Mouse (Mus musculus) liver, postnatal 0 days (tissue): Measurements from ENCODE around the gene Ovca2. TPM values are rescaled to one million over a fixed set of nuclear protein-coding genes. Genes with fewer than 3 reads are reported as not detected.

Experiments
- ATAC-seq: fragments of 200-750 bp; cut with Nextera tagmentation; 2 replicates; pipeline ENCODE4 v1.8.0; 2017; ENCODE audit warnings: mild to moderate bottlenecking, moderate library complexity
- DNase-seq: peaks from one replicate; pipeline ENCODE4 v3.0.0-alpha.2; 2016
- H3K27ac ChIP-seq: fragments of 300-500 bp; sonication (generic); 2 replicates; pipeline ENCODE4 v1.5.1; 2014; ENCODE audit warnings: antibody characterized with exemption, moderate library complexity, mild to moderate bottlenecking, low read depth
- H3K27me3 ChIP-seq: fragments of 300-500 bp; sonication (generic); 2 replicates; pipeline ENCODE4 v1.6.1; 2014; ENCODE audit warnings: low read length, control low read depth, mixed read lengths; ENCODE audit not compliant: insufficient read depth
- H3K36me3 ChIP-seq: fragments of 300-500 bp; sonication (generic); replicated peaks from 2 replicates; pipeline ENCODE4 v1.6.1; 2014; ENCODE audit warnings: mild to moderate bottlenecking, control low read depth, low read length, moderate library complexity, mixed read lengths; ENCODE audit not compliant: insufficient read depth
- H3K4me1 ChIP-seq: fragments of 300-500 bp; sonication (generic); 2 replicates; pipeline ENCODE4 v1.6.1; 2014; ENCODE audit warnings: antibody characterized with exemption, mild to moderate bottlenecking, control low read depth; ENCODE audit not compliant: insufficient read depth
- H3K4me2 ChIP-seq: fragments of 300-500 bp; sonication (generic); 2 replicates; pipeline ENCODE4 v1.6.1; 2014; ENCODE audit warnings: low read depth, mild to moderate bottlenecking, low read length, moderate library complexity, mixed read lengths
- H3K4me3 ChIP-seq: fragments of 300-500 bp; sonication (generic); 2 replicates; pipeline ENCODE4 v1.5.1; 2014; ENCODE audit warnings: low read depth, low read length
- H3K9ac ChIP-seq: fragments of 300-500 bp; sonication (generic); replicated peaks from 2 replicates; pipeline ENCODE4 v1.6.1; 2014; ENCODE audit warnings: mild to moderate bottlenecking, moderate library complexity
- H3K9me3 ChIP-seq: fragments of 300-500 bp; sonication (generic); 2 replicates; pipeline ENCODE4 v1.6.1; 2016; ENCODE audit warnings: mild to moderate bottlenecking, control low read depth, low read length, mixed read lengths
- CTCF ChIP-seq: sonication (generic); IDR thresholded peaks from 2 replicates; pipeline ENCODE4 v1.5.1; 2016; ENCODE audit warnings: antibody characterized with exemption, low read depth
- EP300 ChIP-seq: IDR thresholded peaks from 2 replicates; pipeline ENCODE4 v1.6.1; 2016; ENCODE audit warnings: antibody characterized with exemption, low read depth, mild to moderate bottlenecking
- WGBS: fragments of 180-500 bp; shearing (Covaris S2); extraction: QIAGEN DNeasy Blood & Tissue Kit; methylation state at CpG from one replicate; pipeline ENCODE4 v1.1.7; 2014; ENCODE audit not compliant: insufficient replicate concordance; 5-methylcytosine and 5-hydroxymethylcytosine counted together
- polyA plus RNA-seq: library from polyadenylated mRNA; unstranded; fragments of >200 nt; fragmentation: Nextera tagmentation; extraction: Ambion mirVana; gene quantifications from 2 replicates; pipeline ENCODE4 v1.2.1, GENCODE M21; 2015

Ovca2 gene
- polyA plus RNA-seq, 1 experiment from 2014 or later = 13.6 TPM

GRCm38 (mm10) chr11:75164051-75164450 lies 14.6 kb downstream of the Ovca2 start:
- Histone ChIP-seq H3K27ac (peak overlapping the region; percentile 30; the same call in 1 of the 2 replicates), H3K27me3 (peaks cover 49% of the 10 kb centered on the region), H3K4me1 (peaks cover 41% of the 10 kb centered on the region), H3K9ac (no peak overlapping the region), H3K9me3 (no peaks in the 10 kb centered on the region), H3K36me3 (peaks cover 21% of the 10 kb centered on the region), H3K4me3 (no peak overlapping the region), H3K4me2 (no peak overlapping the region)
- no peak for TF ChIP-seq EP300
- TF ChIP-seq CTCF = no peak
- ATAC-seq (no peak), DNase-seq (no peak)
- WGBS = 64% methylated on average over 2 of the region's 2 CpGs

GRCm38 (mm10) chr11:75163379-75163778 lies 15.3 kb downstream of the Ovca2 start:
- H3K36me3 ChIP-seq = peaks cover 21% of the 10 kb centered on the region
- H3K9ac ChIP-seq = no peak overlapping the region
- DNase-seq (peak; percentile 19), ATAC-seq (peak; percentile 9; the same call in 1 of the 2 replicates)
- WGBS = 55% methylated on average over 6 of the region's 6 CpGs
- TF ChIP-seq EP300 = no peak
- TF ChIP-seq CTCF = no peak
- H3K4me3 ChIP-seq = no peak overlapping the region
- no peak overlapping the region for H3K4me2 ChIP-seq
- peaks cover 42% of the 10 kb centered on the region for H3K27me3 ChIP-seq
- peaks cover 39% of the 10 kb centered on the region for H3K4me1 ChIP-seq
- peak overlapping the region; percentile 30; the same call in 1 of the 2 replicates for H3K27ac ChIP-seq
- no peaks in the 10 kb centered on the region for H3K9me3 ChIP-seq

GRCm38 (mm10) chr11:75162591-75163080 lies 16.0 kb downstream of the Ovca2 start:
- Histone ChIP-seq H3K27me3 (peaks cover 34% of the 10 kb centered on the region), H3K9ac (no peak overlapping the region), H3K36me3 (peaks cover 21% of the 10 kb centered on the region), H3K4me2 (no peak overlapping the region), H3K4me1 (peaks cover 36% of the 10 kb centered on the region), H3K9me3 (no peaks in the 10 kb centered on the region), H3K27ac (no peak overlapping the region), H3K4me3 (no peak overlapping the region)
- ATAC-seq = no peak
- WGBS = 93% methylated on average over 12 of the region's 12 CpGs
- peak; percentile 13 for DNase-seq
- TF ChIP-seq EP300 = no peak
- TF ChIP-seq CTCF = no peak

GRCm38 (mm10) chr11:75161417-75162008 lies 17.1 kb downstream of the Ovca2 start:
- H3K4me3 ChIP-seq = no peak overlapping the region
- H3K27ac ChIP-seq = no peak overlapping the region
- DNase-seq = no peak
- TF ChIP-seq CTCF (no peak), EP300 (no peak)
- H3K27me3 ChIP-seq = peaks cover 23% of the 10 kb centered on the region
- H3K36me3 ChIP-seq = peaks cover 21% of the 10 kb centered on the region
- H3K4me2 ChIP-seq = no peak overlapping the region
- no peak for ATAC-seq
- 64% methylated on average over 4 of the region's 4 CpGs for WGBS
- H3K9ac ChIP-seq = no peak overlapping the region
- peaks cover 30% of the 10 kb centered on the region for H3K4me1 ChIP-seq
- H3K9me3 ChIP-seq = no peaks in the 10 kb centered on the region

GRCm38 (mm10) chr11:75160954-75161353 lies 17.7 kb downstream of the Ovca2 start:
- Histone ChIP-seq H3K36me3 (peaks cover 21% of the 10 kb centered on the region), H3K27me3 (peaks cover 18% of the 10 kb centered on the region), H3K4me3 (no peak overlapping the region), H3K9me3 (no peaks in the 10 kb centered on the region), H3K27ac (no peak overlapping the region), H3K4me1 (peaks cover 28% of the 10 kb centered on the region), H3K4me2 (no peak overlapping the region), H3K9ac (no peak overlapping the region)
- WGBS = 79% methylated on average over 7 of the region's 7 CpGs
- TF ChIP-seq CTCF (no peak), EP300 (no peak)
- ATAC-seq (no peak), DNase-seq (no peak)

GRCm38 (mm10) chr11:75159564-75159963 lies 19.1 kb downstream of the Ovca2 start:
- no peak for ATAC-seq
- no peak overlapping the region for H3K9ac ChIP-seq
- H3K27ac ChIP-seq = no peak overlapping the region
- H3K4me1 ChIP-seq = peaks cover 18% of the 10 kb centered on the region
- DNase-seq = peak; percentile 57
- H3K36me3 ChIP-seq = peaks cover 21% of the 10 kb centered on the region
- no peaks in the 10 kb centered on the region for H3K9me3 ChIP-seq
- WGBS = 53% methylated on average over 2 of the region's 2 CpGs
- H3K4me3 ChIP-seq = no peak overlapping the region
- H3K27me3 ChIP-seq = peaks cover 4% of the 10 kb centered on the region
- H3K4me2 ChIP-seq = no peak overlapping the region
- TF ChIP-seq CTCF (peak; percentile 68), EP300 (no peak)
